Mouse (Mus musculus) ES-E14 (cell line): Measurements from ENCODE around the gene Kcnt2. TPM values are rescaled to one million over a fixed set of nuclear protein-coding genes. Genes with fewer than 3 reads are reported as not detected.

Experiments
- DNase-seq: peaks from one replicate; pipeline ENCODE4 v3.0.0-alpha.2; 2013; ENCODE audit warnings: low read depth, low spot score
- H3K27ac ChIP-seq: 2 replicates; pipeline ENCODE4 v1.5.1; 2012; ENCODE audit warnings: low read depth, mild to moderate bottlenecking, low read length, moderate library complexity, mixed read lengths; ENCODE audit not compliant: poor library complexity, insufficient read depth, severe bottlenecking
- H3K36me3 ChIP-seq: 2 replicates; pipeline ENCODE4 v1.6.1; 2012; ENCODE audit warnings: mild to moderate bottlenecking, low read length, moderate library complexity, mixed read lengths; ENCODE audit not compliant: control insufficient read depth, poor library complexity, insufficient read depth, severe bottlenecking
- H3K4me1 ChIP-seq, 2 experiments: fragments of 150-350 bp in 1 of 2; sonication (generic) in 1 of 2; 2 replicates each; pipeline ENCODE4 v1.6.1; 2012; ENCODE audit warnings: low read length in 2 of 2, mild to moderate bottlenecking in 1 of 2, mixed read lengths in 1 of 2; ENCODE audit not compliant: control insufficient read depth in 2 of 2, insufficient read depth in 2 of 2, poor library complexity in 1 of 2
- H3K4me3 ChIP-seq, 2 experiments: fragments of 150-350 bp in 1 of 2; sonication (generic) in 1 of 2; 2 replicates each; pipeline ENCODE4 v1.5.1; 2012; ENCODE audit warnings: low read length in 2 of 2, low read depth in 1 of 2, mild to moderate bottlenecking in 1 of 2, mixed read lengths in 1 of 2; ENCODE audit not compliant: insufficient read depth in 1 of 2, poor library complexity in 1 of 2, severe bottlenecking in 1 of 2
- H3K9ac ChIP-seq: 2 replicates; pipeline ENCODE4 v1.6.1; 2012; ENCODE audit warnings: low read depth, mild to moderate bottlenecking, low read length, mixed read lengths; ENCODE audit not compliant: poor library complexity, insufficient read depth, severe bottlenecking
- H3K9me3 ChIP-seq: fragments of 150-350 bp; sonication (generic); 2 replicates; pipeline ENCODE4 v1.6.1; 2012; ENCODE audit warnings: low read depth, mild to moderate bottlenecking, low read length; ENCODE audit not compliant: control insufficient read depth, insufficient read depth
- CHD2 ChIP-seq: IDR thresholded peaks from 2 replicates; pipeline ENCODE4 v1.6.1; 2014; ENCODE audit warnings: mild to moderate bottlenecking, low read depth, low read length, inconsistent platforms
- HCFC1 ChIP-seq: IDR thresholded peaks from 2 replicates; pipeline ENCODE4 v1.6.1; 2012; ENCODE audit warnings: low read length, inconsistent platforms, borderline replicate concordance; ENCODE audit not compliant: insufficient read depth
- MAFK ChIP-seq: IDR thresholded peaks from 2 replicates; pipeline ENCODE4 v1.6.1; 2014; ENCODE audit warnings: mild to moderate bottlenecking, low read depth, low read length, inconsistent platforms; ENCODE audit not compliant: insufficient read depth
- ZC3H11A ChIP-seq: IDR thresholded peaks from 2 replicates; pipeline ENCODE4 v1.6.1; 2012; ENCODE audit warnings: low read depth, mild to moderate bottlenecking, inconsistent platforms, low read length, borderline replicate concordance
- ZNF384 ChIP-seq: IDR thresholded peaks from 2 replicates; pipeline ENCODE4 v1.6.1; 2012; ENCODE audit warnings: low read depth, low read length, inconsistent platforms
- in situ Hi-C, 2 experiments: fragments of 600-800 bp; cut with MboI; formaldehyde crosslinking; loops; one replicate each; pipeline ENCODE4 v1.15.1; 2025; ENCODE audit warnings: low sequenced_read_pairs in 2 of 2, inconsistent platforms in 1 of 2; ENCODE audit not compliant: unreplicated experiment in 2 of 2
- total RNA-seq: library from RNA; depleted of rRNA; stranded (reverse); fragments of 300-350 nt; gene quantifications from 2 replicates; pipeline ENCODE4 v1.2.3, GENCODE M21; 2012; rRNA removed

The Kcnt2 gene
- total RNA-seq: 1.2 and 2.5 TPM in 2 replicates

DNA sequence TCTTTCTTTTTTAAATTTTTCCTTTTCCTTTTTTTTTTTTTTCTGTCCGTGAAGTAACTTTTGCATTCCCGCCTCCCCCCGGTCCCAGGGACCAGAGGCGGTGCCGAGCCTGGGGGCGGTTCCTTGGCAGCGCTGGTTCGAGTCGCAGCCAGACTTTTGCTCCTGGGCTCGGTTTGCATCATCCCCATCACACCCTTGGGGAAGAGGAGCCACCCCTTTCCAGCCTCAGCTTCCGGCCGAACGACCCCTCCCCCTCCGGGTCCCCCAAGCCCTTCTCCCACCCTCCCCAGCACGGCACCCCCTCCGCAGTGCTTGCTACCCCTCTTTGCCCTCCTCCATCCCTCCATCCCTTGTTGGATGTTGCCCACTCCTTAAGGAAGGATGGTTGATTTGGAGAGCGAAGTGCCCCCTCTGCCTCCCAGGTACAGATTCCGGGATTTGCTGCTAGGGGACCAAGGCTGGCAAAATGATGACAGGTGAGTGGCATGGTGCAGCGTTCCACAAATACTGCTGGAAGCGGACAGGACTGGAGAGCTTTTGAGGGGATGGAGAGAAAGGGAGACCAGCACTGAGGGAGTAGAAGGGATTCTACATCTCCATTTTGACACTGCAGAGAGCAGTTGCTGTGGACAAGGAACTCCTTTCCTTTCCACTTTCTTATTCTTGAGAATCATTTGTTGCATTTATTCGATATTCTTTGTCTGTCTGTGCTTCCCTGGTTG lies at the start of gene Kcnt2:
Gene Kcnt2, plus strand, starts transcription at position 283 of the 722 bp plus-strand sequence.
- in situ Hi-C loops: no loop called here
- Histone ChIP-seq H3K27ac (no peak within 1 kb of the TSS), H3K9me3 (no peaks in the 10 kb centered on the region), H3K4me1 (peaks cover 0 to 2% of the 10 kb centered on the region in 2 experiments; a peak in 1 of 4 replicates), H3K9ac (peak within 1 kb of the TSS; percentile 45), H3K36me3 (no peaks in the 10 kb centered on the region), H3K4me3 (peak within 1 kb of the TSS; percentile 68 to 69)
- DNase-seq: no peak
- TF ChIP-seq ZC3H11A: no peak
- TF ChIP-seq ZNF384: no peak
- no peak for TF ChIP-seq MAFK
- no peak for TF ChIP-seq HCFC1
- TF ChIP-seq CHD2: no peak

DNA sequence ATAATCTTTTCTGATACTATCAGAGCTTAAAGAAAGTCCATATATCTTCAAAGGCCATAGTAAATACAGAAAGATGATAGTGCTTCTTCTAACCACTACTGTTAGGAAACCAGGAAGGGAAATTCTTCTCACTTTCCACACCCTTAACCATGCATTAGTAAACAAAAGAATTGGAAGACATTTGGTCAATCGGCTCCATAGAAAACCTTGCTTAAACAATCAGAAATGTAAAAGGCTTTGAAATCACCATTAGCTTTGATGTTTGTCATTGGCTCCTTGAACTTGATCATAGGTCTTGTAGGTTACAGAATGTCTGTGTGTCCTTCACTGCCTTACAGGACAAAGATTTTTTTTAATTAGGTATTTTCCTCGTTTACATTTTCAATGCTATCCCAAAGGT lies 40.6 kb upstream of the Kcnt2 start:
- no peak overlapping the region for H3K9ac ChIP-seq
- H3K9me3 ChIP-seq: no peaks in the 10 kb centered on the region
- peak; percentile 51 for DNase-seq
- no peaks in the 10 kb centered on the region for H3K4me1 ChIP-seq
- TF ChIP-seq CHD2 (peak; percentile 45; the same call in 1 of the 2 replicates), MAFK (no peak)
- H3K36me3 ChIP-seq: no peaks in the 10 kb centered on the region
- in situ Hi-C loops: no loop called here
- no peak overlapping the region for H3K27ac ChIP-seq
- H3K4me3 ChIP-seq: no peak overlapping the region

DNA sequence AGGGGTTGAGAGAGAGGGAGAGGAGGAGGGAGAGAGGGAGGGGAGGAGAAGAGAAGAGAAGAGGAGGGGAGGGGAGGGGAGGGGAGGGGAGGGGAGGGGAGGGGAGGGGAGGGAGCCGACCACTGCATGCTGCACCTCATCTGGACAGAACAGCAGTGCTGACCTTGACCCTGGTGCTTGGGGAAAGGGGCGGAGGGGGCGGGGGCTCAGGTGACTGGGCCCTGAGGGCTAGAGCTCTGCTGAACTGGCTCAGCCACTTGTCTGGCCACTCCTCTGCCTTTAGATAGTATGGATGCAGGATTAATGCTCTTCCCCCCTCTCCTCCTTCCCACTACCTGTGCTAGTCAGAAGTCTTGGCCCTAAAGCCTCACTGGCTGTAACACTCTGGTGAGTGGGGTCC lies 20.7 kb upstream of the Kcnt2 start:
- Histone ChIP-seq H3K4me1 (peaks cover 2 to 7% of the 10 kb centered on the region in 2 experiments; a peak in 1 of 4 replicates), H3K36me3 (no peaks in the 10 kb centered on the region), H3K4me3 (no peak overlapping the region), H3K9me3 (no peaks in the 10 kb centered on the region), H3K27ac (peak overlapping the region; percentile 63; the same call in 1 of the 2 replicates), H3K9ac (no peak overlapping the region)
- DNase-seq: no peak
- in situ Hi-C loops: no loop called here
- TF ChIP-seq ZC3H11A: no peak
- no peak for TF ChIP-seq HCFC1
- TF ChIP-seq MAFK: no peak
- no peak for TF ChIP-seq ZNF384
- no peak for TF ChIP-seq CHD2

DNA sequence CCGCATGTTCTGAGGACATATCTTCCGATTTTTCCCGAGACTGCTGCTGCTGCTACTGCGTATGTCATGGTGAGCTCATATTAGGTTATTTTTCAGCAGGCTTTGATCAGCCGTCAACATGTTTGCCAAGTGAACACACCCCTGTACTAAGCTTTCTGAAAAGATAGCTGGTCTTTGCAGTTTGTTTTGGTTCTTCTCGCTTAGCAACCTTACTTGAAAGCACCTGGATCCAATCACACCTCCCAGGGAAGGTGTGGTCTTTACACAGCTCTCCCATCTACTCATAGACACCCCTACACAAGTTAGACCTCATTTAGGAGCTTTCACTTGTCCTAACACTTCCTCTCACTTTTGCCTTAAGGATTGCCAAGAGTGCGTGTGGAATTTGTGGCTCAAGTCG lies 19.3 kb upstream of the Kcnt2 start:
- Histone ChIP-seq H3K27ac (no peak overlapping the region), H3K9me3 (no peaks in the 10 kb centered on the region), H3K36me3 (no peaks in the 10 kb centered on the region), H3K4me3 (no peak overlapping the region), H3K4me1 (peaks cover 2 to 7% of the 10 kb centered on the region in 2 experiments; a peak in 1 of 4 replicates), H3K9ac (no peak overlapping the region)
- TF ChIP-seq HCFC1 (no peak), CHD2 (no peak), MAFK (no peak), ZC3H11A (no peak), ZNF384 (no peak)
- no peak for DNase-seq
- in situ Hi-C loops: no loop called here

DNA sequence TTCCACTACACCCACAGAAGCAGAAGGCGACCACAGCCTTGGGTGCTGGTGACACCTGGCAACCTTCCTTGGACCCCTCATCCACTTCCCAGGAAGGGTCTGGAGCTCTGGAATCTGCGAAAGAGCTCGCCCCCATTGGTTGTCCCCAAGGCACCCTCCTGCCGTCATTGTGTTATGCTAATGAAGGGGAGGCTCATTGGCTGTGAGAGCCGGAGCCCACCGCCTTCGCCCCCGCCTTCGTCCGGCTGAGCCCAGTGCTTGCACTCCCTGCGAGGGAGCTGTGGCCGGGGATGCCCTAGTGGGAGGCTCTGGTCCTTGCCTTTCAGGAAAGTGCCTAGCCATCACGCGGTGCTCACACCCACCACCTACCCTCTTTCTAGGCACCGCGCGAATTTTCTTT lies 493 bp upstream of the Kcnt2 start:
- in situ Hi-C loops: no loop called here
- Histone ChIP-seq H3K27ac (no peak overlapping the region), H3K36me3 (no peaks in the 10 kb centered on the region)

More for the DNA sequence above, 493 bp upstream of the Kcnt2 start:
- TF ChIP-seq MAFK: no peak
- TF ChIP-seq HCFC1: no peak
- TF ChIP-seq CHD2: no peak
- no peak for TF ChIP-seq ZC3H11A
- TF ChIP-seq ZNF384: no peak
- Histone ChIP-seq H3K4me3 (peak overlapping the region; percentile 68 to 69), H3K9ac (no peak overlapping the region), H3K4me1 (peaks cover 0 to 2% of the 10 kb centered on the region in 2 experiments; a peak in 1 of 4 replicates), H3K9me3 (no peaks in the 10 kb centered on the region)
- peak; percentile 86 for DNase-seq
